Mouse (Mus musculus) midbrain, postnatal 0 days (tissue): ENCODE data around the gene Dcun1d4. TPM values are rescaled to one million over a fixed set of nuclear protein-coding genes. Genes with fewer than 3 reads are reported as not detected.
A peak's percentile ranks its signal among the peaks of the same experiment; 100 is the strongest.

ENCODE experiments used
- ATAC-seq: fragments of 200-750 bp; cut with Nextera tagmentation; 2 replicates; pipeline ENCODE4 v1.8.0; 2017; ENCODE audit warnings: moderate number of reproducible peaks, mild to moderate bottlenecking, moderate TSS enrichment, moderate library complexity; ENCODE audit not compliant: low FRiP score
- DNase-seq: peaks from one replicate; pipeline ENCODE4 v3.0.0-alpha.2; 2015; ENCODE audit warnings: low spot score
- H3K27ac ChIP-seq: fragments of 300-500 bp; sonication (generic); 2 replicates; pipeline ENCODE4 v1.5.1; 2014; ENCODE audit warnings: low read depth, mild to moderate bottlenecking, low read length, mixed read lengths
- H3K27me3 ChIP-seq: fragments of 300-500 bp; sonication (generic); 2 replicates; pipeline ENCODE4 v1.6.1; 2014; ENCODE audit warnings: low read length, control low read depth, mixed read lengths; ENCODE audit not compliant: insufficient read depth
- H3K36me3 ChIP-seq: fragments of 300-500 bp; sonication (generic); 2 replicates; pipeline ENCODE4 v1.6.1; 2014; ENCODE audit warnings: low read length, control low read depth, mixed read lengths; ENCODE audit not compliant: insufficient read depth
- H3K4me1 ChIP-seq: fragments of 300-500 bp; sonication (generic); 2 replicates; pipeline ENCODE4 v1.6.1; 2014; ENCODE audit warnings: mild to moderate bottlenecking, control low read depth, antibody characterized with exemption, low read length, mixed read lengths; ENCODE audit not compliant: insufficient read depth
- H3K4me2 ChIP-seq: fragments of 300-500 bp; sonication (generic); 2 replicates; pipeline ENCODE4 v1.6.1; 2014; ENCODE audit warnings: low read depth, mild to moderate bottlenecking, low read length, mixed read lengths; ENCODE audit not compliant: poor library complexity, severe bottlenecking
- H3K4me3 ChIP-seq: fragments of 300-500 bp; sonication (generic); 2 replicates; pipeline ENCODE4 v1.5.1; 2014; ENCODE audit warnings: low read depth, mild to moderate bottlenecking, low read length, moderate library complexity
- H3K9ac ChIP-seq: fragments of 300-500 bp; sonication (generic); replicated peaks from 2 replicates; pipeline ENCODE4 v1.6.1; 2014; ENCODE audit warnings: mild to moderate bottlenecking, low read length, moderate library complexity, mixed read lengths; ENCODE audit not compliant: poor library complexity, severe bottlenecking
- H3K9me3 ChIP-seq: fragments of 300-500 bp; sonication (generic); 2 replicates; pipeline ENCODE4 v1.6.1; 2016; ENCODE audit warnings: low read length, control low read depth
- CTCF ChIP-seq: IDR thresholded peaks from 2 replicates; pipeline ENCODE4 v1.5.1; 2016; ENCODE audit warnings: antibody characterized with exemption, mild to moderate bottlenecking
- WGBS: fragments of 180-500 bp; shearing (Covaris S2); extraction: QIAGEN DNeasy Blood & Tissue Kit; methylation state at CpG from one replicate; pipeline ENCODE4 v1.1.7; 2014; 5-methylcytosine and 5-hydroxymethylcytosine counted together
- polyA plus RNA-seq: library from polyadenylated mRNA; unstranded; fragments of >200 nt; fragmentation: Nextera tagmentation; extraction: Ambion mirVana; gene quantifications from 2 replicates; pipeline ENCODE4 v1.2.1, GENCODE M21; 2015
- total RNA-seq: library from RNA; depleted of rRNA; stranded (reverse); fragments of >200 nt; gene quantifications from 2 replicates; pipeline ENCODE4 v1.2.3, GENCODE M21; 2014

Gene Dcun1d4
- total and polyA plus RNA-seq, 2 experiments from 2014 or later: 31.1 to 46.2 TPM

DNA sequence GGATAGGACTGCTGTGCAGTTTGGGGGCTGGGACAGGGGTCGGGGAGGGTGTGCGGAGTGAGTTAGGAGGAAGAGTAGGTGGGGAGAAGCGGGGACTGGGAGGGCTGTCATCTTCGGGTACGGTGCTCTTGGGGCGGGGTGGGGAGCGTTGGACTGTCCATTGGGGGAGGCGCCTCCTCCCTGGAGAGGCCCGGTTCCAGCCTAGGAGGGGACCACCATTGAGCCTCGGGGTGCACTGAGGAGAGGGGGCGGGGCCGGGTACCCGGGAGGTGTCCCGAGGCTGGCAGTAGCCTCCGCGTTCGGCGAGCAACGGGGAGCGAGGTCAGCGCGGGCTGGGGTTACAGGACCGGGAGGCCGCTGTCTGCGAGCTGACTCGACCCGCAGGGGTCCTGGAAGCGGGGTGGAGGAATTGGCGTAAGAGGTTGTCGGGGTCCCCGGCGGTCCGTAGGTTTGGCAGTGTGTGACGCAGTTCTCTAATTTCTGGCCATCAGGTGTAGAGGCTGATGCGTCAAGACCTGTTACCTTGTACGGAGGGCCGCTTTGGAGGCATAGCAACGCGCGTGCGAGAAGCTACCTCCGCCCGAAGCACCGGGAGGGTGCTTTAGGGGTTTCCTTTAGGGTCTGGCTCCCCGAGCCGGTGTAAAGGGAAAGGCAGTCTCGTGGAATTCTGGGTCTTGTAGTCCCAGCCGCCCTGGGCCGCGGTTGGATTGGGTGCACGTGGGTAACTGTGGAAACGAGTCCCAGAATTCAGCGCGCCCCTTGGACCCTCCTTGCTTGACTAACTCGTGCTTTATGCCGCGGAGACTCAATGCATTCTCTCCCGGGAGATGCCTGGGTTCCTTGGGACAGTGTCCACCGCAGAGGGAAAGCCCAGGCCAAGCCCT lies 11.3 kb downstream of the Dcun1d4 start:
- Histone ChIP-seq H3K4me1 (peaks cover 4% of the 10 kb centered on the region; the same call in 1 of the 2 replicates), H3K9me3 (no peaks in the 10 kb centered on the region), H3K4me3 (peak overlapping the region; percentile 83), H3K9ac (peak overlapping the region; percentile 77), H3K4me2 (peak overlapping the region; percentile 76), H3K27me3 (no peaks in the 10 kb centered on the region), H3K27ac (peak overlapping the region; percentile 91), H3K36me3 (no peaks in the 10 kb centered on the region)
- under 1% methylated on average over 57 of the region's 59 CpGs for WGBS
- DNase-seq: peak; percentile 96
- ATAC-seq: peak; percentile 75
- TF ChIP-seq CTCF: no peak

DNA sequence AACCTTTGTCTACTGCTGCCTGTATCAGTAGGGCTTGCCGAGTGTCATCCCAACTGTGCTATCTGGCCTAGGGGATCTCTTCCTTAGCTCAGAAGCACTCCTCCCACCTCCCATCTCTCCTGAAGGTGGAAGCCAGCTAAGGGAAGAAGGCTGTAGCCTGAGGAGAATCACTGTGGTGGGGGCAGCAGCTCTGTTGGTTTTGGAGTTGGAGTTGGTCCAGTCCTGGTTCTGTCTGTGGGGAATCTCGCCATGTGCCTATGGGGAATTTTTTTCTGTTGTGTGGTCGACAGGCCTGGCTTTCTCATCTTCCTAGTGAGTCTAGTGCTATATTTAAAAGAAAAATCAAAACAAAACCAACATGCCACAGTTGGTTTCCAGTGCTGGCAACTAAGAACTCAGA lies 16.6 kb downstream of the Dcun1d4 start:
- Histone ChIP-seq H3K9ac (no peak overlapping the region), H3K9me3 (no peaks in the 10 kb centered on the region), H3K4me1 (peaks cover 4% of the 10 kb centered on the region; the same call in 1 of the 2 replicates), H3K36me3 (no peaks in the 10 kb centered on the region), H3K27me3 (no peaks in the 10 kb centered on the region), H3K27ac (no peak overlapping the region), H3K4me3 (no peak overlapping the region), H3K4me2 (no peak overlapping the region)
- DNase-seq (no peak), ATAC-seq (no peak)
- 74% methylated on average over 3 of the region's 3 CpGs for WGBS
- no peak for TF ChIP-seq CTCF

GRCm38 (mm10) chr5:73498559-73498958 lies 17.8 kb downstream of the Dcun1d4 start:
- no peak overlapping the region for H3K27ac ChIP-seq
- H3K36me3 ChIP-seq: no peaks in the 10 kb centered on the region
- H3K4me1 ChIP-seq: no peaks in the 10 kb centered on the region
- no peak overlapping the region for H3K4me3 ChIP-seq
- DNase-seq (no peak), ATAC-seq (no peak)
- H3K27me3 ChIP-seq: no peaks in the 10 kb centered on the region
- no peak overlapping the region for H3K9ac ChIP-seq
- WGBS: 90% methylated on average over 8 of the region's 8 CpGs
- TF ChIP-seq CTCF: no peak
- no peaks in the 10 kb centered on the region for H3K9me3 ChIP-seq
- no peak overlapping the region for H3K4me2 ChIP-seq

DNA sequence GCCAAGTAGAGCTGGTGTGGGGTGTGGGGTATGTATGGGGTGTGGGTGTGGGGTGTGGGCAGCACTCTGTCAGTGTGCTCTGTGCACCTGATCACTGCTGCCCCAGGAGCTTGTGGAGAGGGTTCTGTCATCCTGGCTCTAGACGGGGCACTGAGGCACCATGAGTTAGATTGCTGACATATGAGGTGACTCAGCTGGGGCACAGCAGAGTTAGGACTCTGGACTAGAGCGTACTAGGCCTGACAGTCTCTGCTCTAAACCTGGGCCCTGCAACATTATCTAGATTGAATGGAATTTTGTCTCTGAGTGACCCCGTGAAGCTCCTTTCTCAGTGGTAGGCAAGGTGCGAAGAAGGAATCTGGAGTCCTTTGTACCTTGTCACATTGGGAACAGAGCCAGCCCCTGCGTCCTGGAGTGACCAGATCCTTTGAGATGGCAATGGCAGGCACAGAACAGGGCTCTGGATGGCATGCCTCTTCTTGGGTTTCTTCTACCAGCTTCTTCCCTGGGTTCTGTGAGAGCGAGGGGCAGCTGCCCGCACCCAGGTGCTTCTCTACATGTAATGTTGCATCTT lies 20.2 kb downstream of the Dcun1d4 start:
- DNase-seq (no peak), ATAC-seq (no peak)
- Histone ChIP-seq H3K9me3 (no peaks in the 10 kb centered on the region), H3K4me3 (no peak overlapping the region), H3K9ac (no peak overlapping the region), H3K4me2 (no peak overlapping the region), H3K27me3 (no peaks in the 10 kb centered on the region), H3K36me3 (no peaks in the 10 kb centered on the region), H3K4me1 (no peaks in the 10 kb centered on the region), H3K27ac (no peak overlapping the region)
- WGBS: 83% methylated on average over 7 of the region's 7 CpGs
- TF ChIP-seq CTCF: no peak

GRCm38 (mm10) chr5:73502422-73502821 lies 21.6 kb downstream of the Dcun1d4 start:
- ATAC-seq: no peak
- no peaks in the 10 kb centered on the region for H3K9me3 ChIP-seq

More at GRCm38 (mm10) chr5:73502422-73502821, 21.6 kb downstream of the Dcun1d4 start:
- WGBS: 93% methylated on average over 9 of the region's 9 CpGs
- DNase-seq: no peak
- no peaks in the 10 kb centered on the region for H3K36me3 ChIP-seq
- no peaks in the 10 kb centered on the region for H3K27me3 ChIP-seq
- H3K4me2 ChIP-seq: no peak overlapping the region
- no peak for TF ChIP-seq CTCF
- no peak overlapping the region for H3K4me3 ChIP-seq
- H3K9ac ChIP-seq: no peak overlapping the region
- H3K27ac ChIP-seq: no peak overlapping the region
- no peaks in the 10 kb centered on the region for H3K4me1 ChIP-seq
